Mouse (Mus musculus) small intestine, adult 2 months (tissue): ENCODE data around the gene Irgc1.

Experiments used
- CTCF ChIP-seq: fragments of 200-500 bp; IDR thresholded peaks from 2 replicates; pipeline ENCODE4 v1.5.1; 2012; ENCODE audit warnings: low read depth, mild to moderate bottlenecking, control low read depth, inconsistent platforms, low read length, moderate library complexity, mixed read lengths; ENCODE audit not compliant: insufficient replicate concordance, insufficient read length; ENCODE audit errors: extremely low read depth
- POLR2A ChIP-seq: fragments of 200-500 bp; IDR thresholded peaks from 2 replicates; pipeline ENCODE4 v1.6.1; 2012; ENCODE audit warnings: low read depth, mild to moderate bottlenecking, control low read depth, inconsistent platforms, low read length, moderate library complexity

DNA sequence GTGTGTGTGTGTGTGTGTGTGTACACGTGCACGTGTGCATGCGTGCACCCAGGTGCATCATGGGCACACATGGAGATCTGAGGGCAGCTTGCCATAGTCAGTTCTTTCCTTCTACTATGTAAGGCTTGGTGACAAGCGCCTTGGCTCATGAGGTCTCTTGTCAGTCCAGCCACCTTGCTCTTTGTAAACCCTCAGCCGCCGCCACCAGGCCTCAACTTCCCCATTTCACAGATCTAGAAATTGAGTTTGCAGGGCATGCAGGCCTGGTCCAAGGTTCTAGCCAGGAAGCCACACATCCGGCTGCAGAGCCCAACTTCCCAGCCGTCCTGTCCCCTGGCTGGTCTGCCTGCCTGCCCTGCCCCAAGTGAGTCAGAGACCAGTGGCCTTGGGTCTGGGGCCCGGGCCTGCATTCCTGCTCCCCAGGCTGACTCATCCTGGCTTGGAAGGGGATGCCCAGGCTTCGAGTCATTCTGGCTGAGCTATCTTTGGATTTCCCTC, 65.0 kb downstream of the Irgc1 start:
- TF ChIP-seq CTCF: no peak
- TF ChIP-seq POLR2A: no peak
